Mouse (Mus musculus) hindbrain, embryonic 11.5 days (tissue): ENCODE measurements at regions not wholly inside any gene's neighbourhood (a gene's known extent, or its start where the extent isn't known, plus 50 kb on each side); places are given as distances from the start of the nearest gene placed in this dataset.

Experiments used
- ATAC-seq: fragments of 200-750 bp; cut with Nextera tagmentation; 2 replicates; pipeline ENCODE4 v1.8.0; 2017; ENCODE audit warnings: mild to moderate bottlenecking, moderate TSS enrichment, moderate library complexity; ENCODE audit not compliant: low FRiP score
- DNase-seq: peaks from one replicate; pipeline ENCODE4 v3.0.0-alpha.2; 2015; ENCODE audit warnings: low spot score
- H3K27ac ChIP-seq: fragments of 300-500 bp; sonication (generic); 2 replicates; pipeline ENCODE4 v1.5.1; 2014; ENCODE audit warnings: mild to moderate bottlenecking, low read depth, low read length
- H3K27me3 ChIP-seq: fragments of 300-500 bp; sonication (generic); 2 replicates; pipeline ENCODE4 v1.6.1; 2014; ENCODE audit warnings: mild to moderate bottlenecking, low read length, moderate library complexity, mixed read lengths; ENCODE audit not compliant: control insufficient read depth, insufficient read depth
- H3K36me3 ChIP-seq: fragments of 300-500 bp; sonication (generic); 2 replicates; pipeline ENCODE4 v1.6.1; 2014; ENCODE audit warnings: mild to moderate bottlenecking, low read length, moderate library complexity, mixed read lengths; ENCODE audit not compliant: control insufficient read depth, insufficient read depth
- H3K4me1 ChIP-seq: fragments of 300-500 bp; sonication (generic); replicated peaks from 2 replicates; pipeline ENCODE4 v1.6.1; 2014; ENCODE audit warnings: low read length, mixed read lengths; ENCODE audit not compliant: control insufficient read depth, insufficient read depth
- H3K4me2 ChIP-seq: fragments of 300-500 bp; sonication (generic); replicated peaks from 2 replicates; pipeline ENCODE4 v1.6.1; 2014; ENCODE audit warnings: mild to moderate bottlenecking, low read depth, low read length
- H3K4me3 ChIP-seq: fragments of 300-500 bp; sonication (generic); 2 replicates; pipeline ENCODE4 v1.5.1; 2014; ENCODE audit warnings: low read depth, low read length
- H3K9ac ChIP-seq: fragments of 300-500 bp; sonication (generic); 2 replicates; pipeline ENCODE4 v1.6.1; 2014; ENCODE audit warnings: low read depth, low read length
- H3K9me3 ChIP-seq: fragments of 300-500 bp; sonication (generic); 2 replicates; pipeline ENCODE4 v1.6.1; 2016; ENCODE audit warnings: low read length; ENCODE audit not compliant: control insufficient read depth
- WGBS: fragments of 180-500 bp; shearing (Covaris S2); extraction: QIAGEN DNeasy Blood & Tissue Kit; methylation state at CpG from one replicate; pipeline ENCODE4 v1.1.7; 2014; 5-methylcytosine and 5-hydroxymethylcytosine counted together

- ATAC-seq = no peak
- Histone ChIP-seq H3K4me3 (no peak overlapping the region), H3K9me3 (no peaks in the 10 kb centered on the region), H3K9ac (no peak overlapping the region), H3K36me3 (no peaks in the 10 kb centered on the region), H3K4me1 (no peaks in the 10 kb centered on the region), H3K27ac (no peak overlapping the region), H3K4me2 (no peak overlapping the region), H3K27me3 (no peaks in the 10 kb centered on the region)
- DNase-seq = no peak
- WGBS = 71% methylated on average over 4 of the region's 4 CpGs
These were observed 63.4 kb upstream of the Gm5458 start for GRCm38 (mm10) chr14:19665756-19666155.

DNA sequence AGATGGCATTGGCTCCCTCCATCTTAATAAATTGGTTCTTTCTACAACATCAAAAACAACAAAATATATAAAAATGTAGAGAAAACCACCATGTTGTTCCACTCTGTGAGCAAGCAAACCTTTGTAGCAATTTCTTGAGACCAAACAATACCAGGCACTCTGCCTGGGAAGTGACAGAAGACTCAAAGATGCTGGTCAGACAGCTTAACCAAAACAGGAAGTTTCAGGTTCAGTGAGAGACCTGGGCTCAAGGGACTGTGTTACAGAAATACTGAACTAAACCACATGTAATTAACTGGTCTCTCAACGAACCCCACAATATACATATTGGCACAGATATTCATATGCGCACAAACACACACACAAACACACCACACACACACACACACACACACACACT lies 71.7 kb upstream of the Gm5458 start:
- Histone ChIP-seq H3K4me1 (no peaks in the 10 kb centered on the region), H3K27me3 (no peaks in the 10 kb centered on the region), H3K27ac (no peak overlapping the region), H3K9me3 (no peaks in the 10 kb centered on the region), H3K4me3 (no peak overlapping the region), H3K36me3 (no peaks in the 10 kb centered on the region), H3K9ac (no peak overlapping the region), H3K4me2 (no peak overlapping the region)
- WGBS = 79% methylated on average over 2 of the region's 2 CpGs
- ATAC-seq (no peak), DNase-seq (no peak)

DNA sequence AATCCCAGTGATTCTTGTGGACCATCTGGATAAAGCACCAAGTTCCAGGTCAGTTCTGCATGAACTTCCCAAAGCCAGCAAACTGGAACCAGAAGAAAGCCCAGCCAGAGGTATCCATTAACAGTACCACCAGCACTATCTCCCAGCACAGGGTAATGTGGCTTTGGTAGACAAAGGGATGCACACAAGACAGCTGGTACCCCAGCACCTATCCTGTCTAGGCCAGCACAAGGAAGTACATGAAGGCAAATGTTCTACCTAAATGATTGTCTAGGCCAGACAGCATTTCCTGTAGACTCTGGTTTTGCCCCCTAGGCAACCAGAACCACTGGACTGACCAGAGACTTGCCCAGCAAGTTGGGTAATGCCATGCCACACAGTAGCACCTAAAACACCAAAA lies 62.6 kb upstream of the Nid2 start:
- Histone ChIP-seq H3K9ac (no peak overlapping the region), H3K27me3 (no peaks in the 10 kb centered on the region), H3K36me3 (no peaks in the 10 kb centered on the region), H3K4me1 (no peaks in the 10 kb centered on the region), H3K4me3 (no peak overlapping the region), H3K4me2 (no peak overlapping the region), H3K27ac (no peak overlapping the region), H3K9me3 (no peaks in the 10 kb centered on the region)
- ATAC-seq = no peak
- DNase-seq = no peak

- no peak for ATAC-seq
- 89% methylated on average over 2 of the region's 2 CpGs for WGBS
- no peak overlapping the region for H3K27ac ChIP-seq
- no peak overlapping the region for H3K4me3 ChIP-seq
- H3K4me1 ChIP-seq = no peaks in the 10 kb centered on the region
- H3K4me2 ChIP-seq = no peak overlapping the region
- H3K27me3 ChIP-seq = no peaks in the 10 kb centered on the region
- H3K9ac ChIP-seq = no peak overlapping the region
- no peaks in the 10 kb centered on the region for H3K36me3 ChIP-seq
- DNase-seq = no peak
- H3K9me3 ChIP-seq = no peaks in the 10 kb centered on the region
These were observed 57.5 kb upstream of the Nid2 start for GRCm38 (mm10) chr14:19693606-19694005.

DNA sequence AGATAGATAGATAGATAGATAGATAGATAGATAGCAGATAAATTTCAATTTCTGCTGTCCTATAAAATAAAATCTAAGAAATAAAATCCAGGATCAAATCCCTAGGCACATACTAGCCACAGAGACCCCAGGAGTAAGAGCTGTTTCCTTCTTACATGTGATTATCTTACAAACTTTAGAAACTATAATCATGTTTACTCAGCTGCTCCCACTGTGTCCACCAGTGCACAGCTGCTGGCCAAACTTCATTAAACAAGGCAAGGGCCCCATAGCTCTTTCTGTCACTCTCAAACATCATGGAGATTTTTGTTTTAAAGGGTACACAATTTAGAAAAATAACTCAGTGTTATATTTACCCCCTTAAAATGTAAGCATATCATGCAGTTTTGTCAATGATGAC lies 56.8 kb upstream of the Nid2 start:
- H3K27me3 ChIP-seq = no peaks in the 10 kb centered on the region
- H3K9ac ChIP-seq = no peak overlapping the region
- H3K9me3 ChIP-seq = no peaks in the 10 kb centered on the region
- no peaks in the 10 kb centered on the region for H3K4me1 ChIP-seq
- H3K27ac ChIP-seq = no peak overlapping the region
- H3K36me3 ChIP-seq = no peaks in the 10 kb centered on the region
- no peak overlapping the region for H3K4me2 ChIP-seq
- no peak for ATAC-seq
- no peak for DNase-seq
- H3K4me3 ChIP-seq = no peak overlapping the region

DNA sequence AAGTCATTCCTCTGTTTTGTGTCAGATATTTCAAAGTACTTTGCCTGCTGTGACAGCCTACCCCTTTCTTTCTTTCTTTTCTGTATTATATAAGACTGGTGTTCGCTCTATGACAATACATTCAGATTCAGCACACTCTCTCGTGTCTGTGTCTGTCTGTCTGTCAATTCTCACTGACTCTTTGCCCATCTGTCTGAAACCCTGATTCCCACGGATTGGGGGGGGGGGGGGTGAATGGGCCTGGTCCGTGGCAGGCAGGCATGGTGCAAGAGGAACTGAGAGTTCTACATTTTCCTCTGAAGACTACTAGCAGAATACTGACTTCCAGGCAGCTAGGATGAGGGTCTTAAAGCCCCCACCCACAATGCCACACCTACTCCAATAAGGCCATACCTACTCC lies 51.6 kb upstream of the Nid2 start:
- H3K4me1 ChIP-seq = no peaks in the 10 kb centered on the region
- H3K4me3 ChIP-seq = no peak overlapping the region
- no peak overlapping the region for H3K4me2 ChIP-seq
- 53% methylated on average over 4 of the region's 4 CpGs for WGBS
- H3K27me3 ChIP-seq = no peaks in the 10 kb centered on the region; the same call in 1 of the 2 replicates
- ATAC-seq = peak; percentile 69
- DNase-seq = no peak
- no peak overlapping the region for H3K27ac ChIP-seq
- no peaks in the 10 kb centered on the region for H3K9me3 ChIP-seq
- H3K9ac ChIP-seq = no peak overlapping the region
- no peaks in the 10 kb centered on the region for H3K36me3 ChIP-seq
